Mouse (Mus musculus): Measurements from ENCODE around the gene Gm28041. TPM values are rescaled to one million over a fixed set of nuclear protein-coding genes. Genes with fewer than 3 reads are reported as not detected.
"Not testable (repeated sequence)": the region's sequence is repeated elsewhere in the genome, so short reads cannot be mapped to it uniquely, and the experiment has no call there.

Gm28041 gene
- polyA plus RNA-seq (2015; fragmentation: Nextera tagmentation; extraction: Ambion mirVana): 0.35 and 1.1 TPM in 2 replicates

DNA sequence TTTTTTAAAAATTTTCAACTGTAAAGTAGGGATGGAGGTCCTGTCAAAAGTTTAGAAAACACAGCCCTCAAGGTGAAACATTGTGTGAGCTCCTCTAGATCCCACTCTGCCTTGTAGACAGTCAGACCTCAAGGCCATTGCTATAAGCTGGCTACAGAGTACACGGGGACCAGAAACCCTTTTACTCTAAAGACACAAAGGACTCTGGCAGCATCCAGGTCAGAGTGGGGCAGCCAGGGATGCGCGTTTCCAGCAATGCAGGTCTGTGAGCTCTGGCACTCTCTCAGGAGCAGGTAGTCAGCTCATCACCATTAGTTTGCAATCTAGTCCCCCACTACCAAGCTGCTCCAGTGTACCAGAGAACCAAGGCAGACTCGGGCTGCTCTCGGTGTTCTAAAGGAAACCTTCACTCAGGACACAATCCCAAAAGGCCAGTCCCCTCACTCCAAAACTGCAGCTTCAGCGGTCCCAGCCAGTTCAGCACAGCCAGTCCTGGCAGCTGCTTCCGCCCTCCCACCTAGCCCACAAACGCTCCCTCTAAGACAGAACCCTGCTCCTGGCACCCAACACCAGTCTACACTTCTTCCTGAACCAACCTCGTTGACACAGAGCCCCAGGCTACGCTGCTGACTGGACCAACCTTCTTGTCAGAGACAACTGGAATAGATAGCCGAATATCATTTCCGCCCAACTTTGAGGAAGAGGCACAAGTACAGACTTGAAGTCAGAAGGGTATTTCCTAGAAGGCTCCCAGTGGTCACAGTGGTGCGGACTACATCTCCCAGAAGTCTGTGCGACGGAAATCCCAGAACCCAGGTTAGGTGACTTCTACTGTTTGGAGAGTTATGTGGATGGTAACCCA, at the start of gene Gm28041, which contains the start of gene Zfp456:
TSS of gene Gm28041 (minus strand) at position 684 of the 862 bp plus-strand sequence.
TSS of gene Zfp456 (minus strand) at position 761 of the 862 bp plus-strand sequence.
- Histone ChIP-seq H3K4me3 (peak within 1 kb of the TSS; percentile 57), H3K4me2 (peak within 1 kb of the TSS; percentile 61), H3K9ac (peak within 1 kb of the TSS; percentile 46; the same call in 1 of the 2 replicates)
- not testable (repeated sequence) for H3K27me3 ChIP-seq; H3K9me3 ChIP-seq (replicated peaks); H3K4me1 ChIP-seq (replicated peaks); H3K27ac ChIP-seq; H3K36me3 ChIP-seq
- peak; percentile 88 for ATAC-seq (replicated peaks; ENCODE audit: insufficient number of reproducible peaks, insufficient read depth, low FRiP score, low read depth)
- WGBS: 12% methylated on average over 15 of the region's 15 CpGs

DNA sequence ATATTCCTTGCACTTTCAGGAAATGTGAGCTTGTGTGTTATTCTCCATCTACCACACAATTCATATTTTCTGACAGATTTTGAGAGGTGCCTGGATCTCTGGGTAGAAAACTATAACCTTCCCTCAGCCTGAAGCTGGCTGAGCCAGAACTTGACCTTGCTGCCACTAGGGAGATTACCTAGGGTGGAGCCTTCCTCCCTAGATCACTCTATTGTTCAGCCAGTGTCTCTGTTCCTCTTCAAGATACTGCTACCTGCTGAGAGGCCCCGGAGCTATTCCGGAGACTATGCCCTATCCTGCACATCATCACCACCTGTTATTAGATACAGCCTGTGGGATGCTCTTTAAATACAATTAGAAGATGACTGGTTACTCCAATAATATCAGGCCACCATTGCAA, 47.0 kb upstream of the Gm28041 start:
- not testable (repeated sequence) for H3K27ac ChIP-seq, H3K9ac ChIP-seq

DNA sequence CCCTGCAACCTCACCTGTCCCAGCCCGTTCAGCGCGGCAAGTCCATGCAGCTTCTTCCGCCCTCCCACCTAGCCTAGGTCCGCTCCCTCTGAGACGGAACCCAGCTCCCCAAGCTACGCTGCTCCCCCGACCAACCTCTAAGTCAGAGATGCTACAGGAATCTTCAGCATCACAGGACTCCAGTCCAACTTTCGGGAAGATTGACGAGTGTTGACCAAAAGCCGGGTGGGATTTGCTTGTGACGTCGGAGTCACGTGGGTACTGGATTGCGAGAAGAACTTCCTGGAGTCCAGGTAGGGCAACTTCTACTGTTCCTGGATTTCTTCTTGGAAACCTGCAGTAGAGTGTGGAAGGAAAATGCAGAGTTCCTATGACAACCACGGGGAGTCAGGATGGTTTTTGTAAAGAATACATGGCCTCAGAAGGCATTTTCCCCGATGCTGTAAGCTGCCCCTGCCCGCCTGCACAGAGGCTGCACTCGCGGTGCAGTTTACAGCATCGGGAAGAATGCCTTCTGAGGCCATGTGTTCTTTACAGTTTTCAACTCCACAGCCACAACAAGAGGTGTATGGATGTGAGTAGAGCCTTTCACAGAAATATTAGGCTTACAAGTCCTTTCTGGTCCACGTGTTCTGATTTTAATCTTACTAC, 45.8 kb upstream of the Gm28041 start, which contains the start of gene Zfp459:
TSS of gene Zfp459 (minus strand) at position 212 of the 651 bp plus-strand sequence.
- no peak for ATAC-seq (replicated peaks; ENCODE audit: insufficient number of reproducible peaks, insufficient read depth, low FRiP score, low read depth)
- Histone ChIP-seq H3K27ac (no peak within 1 kb of the TSS), H3K4me2 (peak within 1 kb of the TSS; percentile 81), H3K9me3 (replicated peaks) (no peaks in the 10 kb centered on the region), H3K27me3 (peaks cover 2% of the 10 kb centered on the region; the same call in 1 of the 2 replicates), H3K9ac (peak within 1 kb of the TSS; percentile 38), H3K4me1 (replicated peaks) (peaks cover 7% of the 10 kb centered on the region; the same call in 1 of the 2 replicates), H3K4me3 (peak within 1 kb of the TSS; percentile 57), H3K36me3 (no peaks in the 10 kb centered on the region)
- under 1% methylated on average over 22 of the region's 22 CpGs for WGBS

More for the DNA sequence above, 47.0 kb upstream of the Gm28041 start:
- not testable (repeated sequence) for H3K4me2 ChIP-seq; ATAC-seq (replicated peaks; ENCODE audit: insufficient number of reproducible peaks, insufficient read depth, low FRiP score, low read depth); H3K9me3 ChIP-seq (replicated peaks); H3K4me1 ChIP-seq (replicated peaks); H3K36me3 ChIP-seq; H3K4me3 ChIP-seq; H3K27me3 ChIP-seq
- 70% methylated on average over 2 of the region's 2 CpGs for WGBS

DNA sequence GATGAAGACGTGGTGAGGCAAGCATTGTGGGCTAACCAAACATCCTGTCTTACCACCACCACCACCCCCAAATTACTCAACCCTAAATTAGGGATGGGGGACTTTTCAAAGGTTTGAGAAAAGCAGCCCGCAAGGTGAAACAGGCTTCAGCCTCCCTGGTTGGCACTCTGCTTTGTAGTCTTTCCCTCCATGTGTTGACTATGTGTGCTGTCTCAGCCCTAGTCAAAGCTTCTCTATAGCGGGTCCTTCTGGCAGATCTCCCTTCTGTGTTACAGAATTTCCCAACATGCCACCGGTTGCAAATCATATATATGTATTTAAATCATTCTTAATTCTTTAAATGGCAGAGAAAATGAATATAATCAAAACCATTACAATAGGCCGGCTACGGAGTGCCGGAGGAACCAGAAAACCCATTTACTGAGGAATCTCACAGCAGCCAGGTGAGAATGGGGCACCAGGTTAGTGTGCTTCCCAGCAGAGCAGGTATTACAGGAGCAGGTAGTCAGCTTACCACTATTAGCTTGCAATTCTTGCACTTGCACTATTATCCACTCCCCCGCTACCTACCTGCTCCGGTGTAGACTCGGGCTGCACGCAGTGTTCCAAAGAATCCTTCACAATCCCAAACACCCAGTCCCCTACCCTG, 45.1 kb upstream of the Gm28041 start:
- no peak for ATAC-seq (replicated peaks; ENCODE audit: insufficient number of reproducible peaks, insufficient read depth, low FRiP score, low read depth)
- 33% methylated on average over 11 of the region's 11 CpGs for WGBS
- Histone ChIP-seq H3K27ac (no peak overlapping the region), H3K4me1 (replicated peaks) (peaks cover 7% of the 10 kb centered on the region; the same call in 1 of the 2 replicates), H3K4me3 (peak overlapping the region; percentile 57), H3K36me3 (no peaks in the 10 kb centered on the region), H3K9me3 (replicated peaks) (no peaks in the 10 kb centered on the region), H3K27me3 (peaks cover 2% of the 10 kb centered on the region; the same call in 1 of the 2 replicates), H3K4me2 (peak overlapping the region; percentile 81), H3K9ac (peak overlapping the region; percentile 38)

DNA sequence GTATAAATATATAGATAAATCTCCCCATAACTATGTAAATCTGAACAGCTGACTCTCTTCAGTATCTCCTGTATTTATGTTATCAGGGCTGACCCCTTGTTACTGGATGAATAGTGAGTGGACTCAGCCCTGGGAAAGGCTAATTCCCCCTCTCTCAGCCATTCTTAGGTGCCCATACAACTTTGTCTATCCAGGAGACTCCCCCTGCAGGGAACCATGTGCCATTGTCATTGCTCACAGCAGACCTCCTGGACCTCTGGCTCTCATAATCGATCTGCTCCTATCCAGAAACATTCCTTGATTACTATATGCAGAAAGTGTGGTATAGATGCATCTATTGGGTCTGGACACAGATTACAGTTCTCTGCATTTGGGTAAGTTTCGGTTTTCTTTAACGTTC, 41.3 kb upstream of the Gm28041 start:
- Histone ChIP-seq H3K9ac (no peak overlapping the region), H3K27me3 (peaks cover 2% of the 10 kb centered on the region; the same call in 1 of the 2 replicates), H3K9me3 (replicated peaks) (no peaks in the 10 kb centered on the region), H3K27ac (no peak overlapping the region), H3K36me3 (no peaks in the 10 kb centered on the region), H3K4me2 (no peak overlapping the region), H3K4me1 (replicated peaks) (peaks cover 7% of the 10 kb centered on the region; the same call in 1 of the 2 replicates), H3K4me3 (no peak overlapping the region)
- no peak for ATAC-seq (replicated peaks; ENCODE audit: insufficient number of reproducible peaks, insufficient read depth, low FRiP score, low read depth)
- WGBS: 85% methylated on average over 3 of the region's 3 CpGs

DNA sequence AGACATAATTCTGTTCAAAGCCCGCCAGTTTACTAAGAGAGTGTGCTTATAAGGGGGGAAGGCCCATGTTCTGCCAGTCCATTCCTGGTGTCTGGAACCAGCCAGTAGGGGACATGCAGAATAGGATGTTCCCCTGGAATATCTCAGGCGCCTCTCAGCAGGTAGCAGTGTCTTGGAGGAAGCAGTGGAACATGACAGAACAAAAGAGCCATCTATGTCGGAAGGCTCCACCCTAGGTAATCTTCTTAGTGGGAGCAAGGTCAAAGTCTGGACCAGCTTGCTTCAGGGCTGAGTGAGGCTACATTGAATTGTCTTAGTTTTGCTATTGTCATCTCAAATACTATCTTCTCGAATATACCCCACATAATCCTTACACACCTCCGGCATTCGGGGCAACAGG, 40.2 kb upstream of the Gm28041 start:
- Histone ChIP-seq H3K4me1 (replicated peaks) (peaks cover 1% of the 10 kb centered on the region; the same call in 1 of the 2 replicates), H3K36me3 (no peaks in the 10 kb centered on the region), H3K27ac (no peak overlapping the region), H3K9ac (no peak overlapping the region), H3K4me3 (no peak overlapping the region), H3K4me2 (no peak overlapping the region), H3K27me3 (peaks cover 2% of the 10 kb centered on the region; the same call in 1 of the 2 replicates), H3K9me3 (replicated peaks) (no peaks in the 10 kb centered on the region)
- WGBS: 85% methylated on average over 6 of the region's 6 CpGs
- no peak for ATAC-seq (replicated peaks; ENCODE audit: insufficient number of reproducible peaks, insufficient read depth, low FRiP score, low read depth)

DNA sequence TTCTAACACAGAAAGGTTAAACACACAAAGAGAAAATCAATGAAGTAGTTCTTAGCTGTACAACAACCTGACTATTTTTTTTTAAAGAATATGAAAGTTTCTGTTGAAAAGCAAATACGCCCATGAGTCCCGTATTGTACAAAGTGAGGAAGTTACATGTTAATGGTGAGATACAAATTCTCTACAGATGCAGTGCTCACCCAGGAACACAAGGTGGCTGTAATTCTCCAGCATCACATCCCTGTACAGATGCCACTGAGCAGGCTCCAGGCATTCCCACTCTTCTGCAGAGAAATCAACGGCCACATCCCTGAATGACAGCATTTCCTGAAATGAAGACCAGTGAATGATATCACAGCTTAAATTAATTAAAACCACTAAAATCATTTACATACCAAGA, 38.1 kb upstream of the Gm28041 start:
- ATAC-seq (replicated peaks; ENCODE audit: insufficient number of reproducible peaks, insufficient read depth, low FRiP score, low read depth); H3K4me2 ChIP-seq; H3K36me3 ChIP-seq; H3K4me3 ChIP-seq; H3K9me3 ChIP-seq (replicated peaks); H3K4me1 ChIP-seq (replicated peaks); H3K27me3 ChIP-seq; H3K9ac ChIP-seq; H3K27ac ChIP-seq: not testable (repeated sequence)
- WGBS: 64% methylated on average over 3 of the region's 3 CpGs

DNA sequence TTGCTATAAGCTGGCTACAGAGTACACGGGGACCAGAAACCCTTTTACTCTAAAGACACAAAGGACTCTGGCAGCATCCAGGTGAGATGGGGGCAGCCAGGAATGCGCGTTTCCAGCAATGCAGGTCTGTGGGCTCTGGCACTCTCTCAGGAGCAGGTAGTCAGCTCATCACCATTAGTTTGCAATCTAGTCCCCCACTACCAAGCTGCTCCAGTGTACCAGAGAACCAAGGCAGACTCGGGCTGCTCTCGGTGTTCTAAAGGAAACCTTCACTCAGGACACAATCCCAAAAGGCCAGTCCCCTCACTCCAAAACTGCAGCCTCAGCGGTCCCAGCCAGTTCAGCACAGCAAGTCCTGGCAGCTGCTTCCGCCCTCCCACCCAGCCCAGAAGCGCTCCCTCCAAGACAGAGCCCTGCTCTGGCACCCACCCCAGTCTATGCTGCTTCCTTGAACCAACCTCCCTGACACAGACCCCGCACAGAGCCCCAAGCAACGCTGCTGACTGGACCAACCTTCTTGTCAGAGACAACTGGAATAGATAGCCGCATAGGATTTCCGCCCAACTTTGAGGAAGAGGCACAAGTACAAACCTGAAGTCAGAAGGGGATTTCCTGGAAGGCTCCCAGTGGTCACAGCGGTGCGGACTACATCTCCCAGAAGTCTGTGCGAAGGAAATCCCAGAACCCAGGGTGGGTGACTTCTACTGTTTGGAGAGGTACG, 23.8 kb upstream of the Gm28041 start, which contains the start of gene Zfp429:
TSS of gene Zfp429 (minus strand) at position 637 of the 721 bp plus-strand sequence.
- ATAC-seq (replicated peaks; ENCODE audit: insufficient number of reproducible peaks, insufficient read depth, low FRiP score, low read depth): peak; percentile 91
- H3K36me3 ChIP-seq; H3K27me3 ChIP-seq; H3K9me3 ChIP-seq (replicated peaks); H3K4me1 ChIP-seq (replicated peaks): not testable (repeated sequence)
- H3K9ac ChIP-seq: peak within 1 kb of the TSS; percentile 67
- peak within 1 kb of the TSS; percentile 76 for H3K4me3 ChIP-seq
- peak within 1 kb of the TSS; percentile 62; the same call in 1 of the 2 replicates for H3K27ac ChIP-seq
- H3K4me2 ChIP-seq: peak within 1 kb of the TSS; percentile 62
- 5% methylated on average over 16 of the region's 16 CpGs for WGBS

DNA sequence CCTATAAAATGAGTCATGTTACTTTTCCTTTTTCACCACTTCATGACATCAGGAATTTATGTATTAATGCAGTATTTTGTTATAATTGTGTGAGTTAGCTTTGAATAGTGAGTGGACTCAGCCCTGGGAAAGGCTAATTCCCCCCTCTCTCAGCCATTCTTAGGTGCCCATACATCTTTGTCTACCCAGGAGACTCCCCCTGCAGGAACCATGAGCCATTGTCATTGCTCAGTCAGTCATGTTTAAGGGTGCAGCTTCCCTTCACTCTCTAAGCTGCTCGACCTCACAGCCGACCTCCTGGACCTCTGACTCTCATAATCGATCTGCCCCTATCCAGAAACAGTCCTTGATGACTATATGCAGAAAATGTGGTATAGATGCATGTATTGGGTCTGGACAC, 722 bp upstream of the Gm28041 start:
- not testable (repeated sequence) for H3K36me3 ChIP-seq; H3K27ac ChIP-seq; H3K9me3 ChIP-seq (replicated peaks); ATAC-seq (replicated peaks; ENCODE audit: insufficient number of reproducible peaks, insufficient read depth, low FRiP score, low read depth); H3K4me3 ChIP-seq; H3K9ac ChIP-seq; H3K27me3 ChIP-seq; H3K4me2 ChIP-seq; H3K4me1 ChIP-seq (replicated peaks)
- 74% methylated on average over 3 of the region's 3 CpGs for WGBS

DNA sequence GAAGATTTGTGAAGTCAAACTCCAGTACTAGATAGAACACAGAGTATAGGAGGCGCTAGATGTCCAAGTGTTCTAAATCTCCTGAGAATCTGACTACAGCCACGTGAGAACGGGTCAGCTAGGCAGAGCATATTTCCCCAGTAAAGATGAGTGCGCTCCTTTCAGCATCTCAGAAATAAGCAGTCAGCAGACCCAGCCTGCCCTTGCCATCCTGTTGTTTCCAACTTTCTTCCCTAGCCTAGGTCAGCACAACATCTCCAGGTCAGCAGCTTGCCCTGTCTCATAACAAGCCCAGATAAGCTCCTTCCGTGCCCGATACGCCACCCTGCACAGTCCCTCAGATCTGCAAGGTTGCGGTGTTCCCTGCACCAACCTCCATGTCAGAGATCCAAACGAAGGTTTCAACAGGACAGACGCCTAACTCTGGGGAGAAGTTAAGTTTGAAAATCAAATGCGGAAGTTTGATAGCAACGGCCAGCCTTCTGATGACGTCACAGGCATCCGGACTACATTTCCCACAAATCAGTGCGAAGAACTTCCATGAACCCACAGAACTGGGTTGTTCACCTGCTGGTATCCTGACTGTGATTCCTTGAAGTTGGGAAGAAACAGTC, 15.3 kb downstream of the Gm28041 start, which contains the start of the genes Gm28044 and Zfp953:
TSS of gene Gm28044 (minus strand) at position 406 of the 614 bp plus-strand sequence.
TSS of gene Zfp953 (minus strand) at position 475 of the 614 bp plus-strand sequence.
- H3K27ac ChIP-seq: peak within 1 kb of the TSS; percentile 79
- H3K9ac ChIP-seq: peak within 1 kb of the TSS; percentile 72
- H3K4me1 ChIP-seq (replicated peaks): peaks cover 8% of the 10 kb centered on the region
- H3K36me3 ChIP-seq: no peaks in the 10 kb centered on the region
- peak; percentile 79 for ATAC-seq (replicated peaks; ENCODE audit: insufficient number of reproducible peaks, insufficient read depth, low FRiP score, low read depth)
- H3K27me3 ChIP-seq: no peaks in the 10 kb centered on the region
- H3K4me3 ChIP-seq: peak within 1 kb of the TSS; percentile 83
- WGBS: under 1% methylated on average over 15 of the region's 15 CpGs
- peak within 1 kb of the TSS; percentile 74 for H3K4me2 ChIP-seq
- no peaks in the 10 kb centered on the region for H3K9me3 ChIP-seq (replicated peaks)

Data from heart, embryonic 15.5 days (tissue).